Mouse (Mus musculus) embryonic fibroblast, embryonic 13.5 days (primary cell): ENCODE measurements at regions not wholly inside any gene's neighbourhood (a gene's known extent, or its start where the extent isn't known, plus 50 kb on each side); places are given as distances from the start of the nearest gene placed in this dataset.

ENCODE experiments used
- H3K27ac ChIP-seq: 2 replicates; pipeline ENCODE4 v1.5.1; 2012; ENCODE audit warnings: low read length, control low read depth, inconsistent platforms; ENCODE audit not compliant: insufficient read depth
- H3K4me1 ChIP-seq: 2 replicates; pipeline ENCODE4 v1.6.1; 2011; ENCODE audit warnings: low read length; ENCODE audit not compliant: control insufficient read depth, insufficient read depth
- H3K4me3 ChIP-seq: 2 replicates; pipeline ENCODE4 v1.5.1; 2011; ENCODE audit warnings: mild to moderate bottlenecking, control low read depth, low read length; ENCODE audit not compliant: insufficient read depth
- CTCF ChIP-seq: IDR thresholded peaks from 2 replicates; pipeline ENCODE4 v1.5.1; 2011; ENCODE audit warnings: mild to moderate bottlenecking, control low read depth, low read length, moderate library complexity, borderline replicate concordance; ENCODE audit not compliant: insufficient read depth
- POLR2A ChIP-seq: IDR thresholded peaks from 2 replicates; pipeline ENCODE4 v1.6.1; 2011; ENCODE audit warnings: low read depth, mild to moderate bottlenecking, control low read depth, low read length, moderate library complexity

- TF ChIP-seq POLR2A, result no peak
- TF ChIP-seq CTCF, result no peak
- H3K27ac ChIP-seq, result no peak overlapping the region
- no peak overlapping the region for H3K4me3 ChIP-seq
- H3K4me1 ChIP-seq, result no peaks in the 10 kb centered on the region; the same call in 1 of the 2 replicates
Measured at GRCm38 (mm10) chr6:117104463-117104862, 63.9 kb upstream of the Cxcl12 start.

GRCm38 (mm10) chr6:117105182-117105589 lies 63.1 kb upstream of the Cxcl12 start:
- no peak overlapping the region for H3K4me3 ChIP-seq
- TF ChIP-seq CTCF (no peak), POLR2A (no peak)
- no peak overlapping the region for H3K27ac ChIP-seq

GRCm38 (mm10) chr6:117110291-117110690 lies 58.0 kb upstream of the Cxcl12 start:
- TF ChIP-seq CTCF (no peak), POLR2A (no peak)
- Histone ChIP-seq H3K27ac (no peak overlapping the region), H3K4me3 (no peak overlapping the region), H3K4me1 (peaks cover 4% of the 10 kb centered on the region; the same call in 1 of the 2 replicates)

More at GRCm38 (mm10) chr6:117105182-117105589, 63.1 kb upstream of the Cxcl12 start:
- H3K4me1 ChIP-seq, result peaks cover 4% of the 10 kb centered on the region; the same call in 1 of the 2 replicates

GRCm38 (mm10) chr6:117114859-117115258 lies 53.5 kb upstream of the Cxcl12 start:
- no peak overlapping the region for H3K27ac ChIP-seq
- H3K4me3 ChIP-seq, result no peak overlapping the region
- TF ChIP-seq POLR2A (no peak), CTCF (no peak)
- H3K4me1 ChIP-seq, result peaks cover 3% of the 10 kb centered on the region; the same call in 1 of the 2 replicates

GRCm38 (mm10) chr6:117118081-117118480 lies 50.3 kb upstream of the Cxcl12 start:
- TF ChIP-seq POLR2A (no peak), CTCF (no peak)
- Histone ChIP-seq H3K27ac (no peak overlapping the region), H3K4me1 (no peaks in the 10 kb centered on the region), H3K4me3 (no peak overlapping the region)
